Mouse (Mus musculus): Measurements from ENCODE around the gene 9130213A22Rik.

9130213A22Rik gene

GRCm38 (mm10) chr11:69123693-69124497 is 1.5 kb upstream of the 9130213A22Rik start:
- DNase-seq (ENCODE audit: low spot score) = peak; percentile 88

- DNase-seq (ENCODE audit: low spot score) = peak; percentile 86
These were observed 785 bp upstream of the 9130213A22Rik start for GRCm38 (mm10) chr11:69123056-69123692.

DNA sequence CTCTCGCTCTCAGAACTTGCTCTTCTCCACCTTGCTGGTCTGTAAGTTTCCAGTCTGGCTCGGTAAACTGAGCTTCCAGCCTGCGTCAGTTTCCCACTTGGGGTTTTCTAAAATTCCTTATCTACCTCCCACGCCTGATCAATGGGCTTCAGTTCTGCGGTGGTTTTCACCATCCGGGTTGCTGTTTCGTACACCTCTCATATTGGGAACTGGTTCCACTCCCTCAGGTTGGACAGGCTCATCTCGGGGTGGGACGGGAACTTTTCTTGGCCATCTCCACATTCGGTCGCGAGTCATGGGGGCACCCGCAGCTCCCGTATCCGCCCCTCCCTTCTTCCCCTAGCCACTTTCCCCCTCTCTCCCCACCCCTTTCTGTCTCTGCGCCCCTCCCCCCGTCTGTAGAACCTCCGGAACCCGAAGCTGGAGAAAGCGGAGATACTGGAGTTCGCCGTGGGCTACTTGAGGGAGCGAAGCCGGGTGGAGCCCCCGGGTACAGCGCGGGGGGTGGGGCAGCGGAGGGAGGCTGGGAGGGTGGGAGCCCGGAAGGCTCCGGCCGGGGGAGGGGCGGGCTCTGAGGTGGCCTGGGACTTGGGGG is 551 bp downstream of the 9130213A22Rik start:
- DNase-seq (ENCODE audit: low spot score) = no peak

- DNase-seq (ENCODE audit: low spot score) = peak; percentile 46
These were observed 1.2 kb downstream of the 9130213A22Rik start for GRCm38 (mm10) chr11:69121001-69121740.

GRCm38 (mm10) chr11:69120221-69121000 is 2.0 kb downstream of the 9130213A22Rik start, which contains the start of gene Hes7:
TSS of gene Hes7 (plus strand) at chr11:69120404.
- DNase-seq (ENCODE audit: low spot score) = peak; percentile 63

DNA sequence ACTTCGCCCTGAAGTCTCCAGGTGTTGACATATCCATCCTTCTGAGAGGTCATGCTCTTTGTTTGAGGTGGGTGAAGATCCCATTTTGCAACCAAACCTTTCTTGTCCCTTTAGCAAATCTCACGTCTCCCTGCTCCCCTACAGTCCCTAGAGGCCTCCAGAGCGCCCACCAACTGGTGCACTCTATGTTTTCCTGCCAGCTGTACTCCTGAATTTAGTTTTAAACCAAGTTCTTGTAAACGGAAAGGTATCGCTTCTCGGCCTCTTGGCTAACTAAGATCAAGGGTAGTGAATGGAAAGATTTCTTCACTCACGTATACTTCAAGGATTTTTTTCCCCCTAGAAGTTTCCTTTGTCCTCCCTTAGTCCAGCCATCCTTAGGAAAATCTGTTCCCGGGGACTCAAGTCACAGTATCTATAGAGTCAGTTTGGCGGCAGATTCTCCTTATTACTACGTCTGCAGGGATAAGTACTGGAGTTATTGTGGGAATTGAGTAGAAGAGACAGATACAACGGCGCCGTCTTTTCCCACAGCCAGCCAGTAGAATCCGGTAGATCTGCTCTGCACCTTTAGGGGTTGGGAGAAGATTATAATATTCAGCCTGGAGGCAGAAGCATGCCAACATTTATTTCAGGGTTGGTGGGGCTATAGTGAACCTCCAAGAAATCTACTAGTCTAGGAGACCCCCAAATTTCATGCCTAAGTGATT is 2.8 kb downstream of the 9130213A22Rik start:
- DNase-seq (ENCODE audit: low spot score) = peak; percentile 13

GRCm38 (mm10) chr11:69118765-69119164 is 3.6 kb downstream of the 9130213A22Rik start:
- DNase-seq (ENCODE audit: low spot score) = peak; percentile 83

DNA sequence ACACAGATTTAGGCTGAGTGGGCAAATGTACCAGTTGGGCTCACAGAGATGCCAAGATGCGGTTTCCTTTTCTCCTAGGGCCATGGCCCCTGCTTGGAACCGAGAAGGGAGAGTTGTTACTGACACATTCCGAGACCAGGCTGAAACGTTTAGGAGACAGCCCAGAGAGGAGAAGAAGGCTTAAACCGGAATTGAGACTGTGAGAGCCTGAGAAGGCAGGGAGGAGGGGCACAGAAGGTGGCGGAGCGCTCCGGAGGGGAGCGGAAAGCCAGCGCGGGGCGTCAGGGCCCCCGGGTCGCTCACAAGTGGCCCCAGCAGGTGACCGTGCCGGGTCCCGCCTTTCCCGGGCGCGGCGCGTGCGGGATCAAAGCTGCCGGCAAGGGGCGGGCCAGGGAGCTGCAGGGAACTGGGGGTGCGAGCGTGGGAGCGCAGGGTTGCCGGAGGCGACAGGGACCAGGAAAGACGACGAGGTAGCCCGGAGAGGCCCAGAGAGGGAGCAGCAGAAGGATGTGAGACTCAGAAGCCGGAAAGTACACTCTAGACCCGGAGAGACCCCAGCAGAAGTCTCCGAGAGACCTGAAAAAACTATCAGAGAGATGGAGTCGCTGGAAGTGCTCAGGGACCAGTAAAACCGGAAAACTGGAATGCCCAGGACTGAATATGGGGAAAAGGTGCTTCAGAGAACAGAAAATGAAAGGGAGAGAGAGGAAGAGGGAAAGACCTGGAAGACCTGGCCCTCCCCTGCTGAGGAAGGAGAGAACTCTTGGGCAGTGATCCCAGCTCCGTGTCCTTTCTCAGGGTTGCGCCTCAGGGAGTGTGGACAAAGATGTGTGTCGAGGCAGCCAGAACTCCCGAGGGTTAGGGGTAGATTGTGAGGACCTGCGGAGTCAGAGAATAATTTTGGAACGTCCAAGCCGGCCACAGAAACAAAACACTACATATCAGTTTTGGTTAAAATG is 4.4 kb downstream of the 9130213A22Rik start:
- DNase-seq (ENCODE audit: low spot score) = peak; percentile 73

DNA sequence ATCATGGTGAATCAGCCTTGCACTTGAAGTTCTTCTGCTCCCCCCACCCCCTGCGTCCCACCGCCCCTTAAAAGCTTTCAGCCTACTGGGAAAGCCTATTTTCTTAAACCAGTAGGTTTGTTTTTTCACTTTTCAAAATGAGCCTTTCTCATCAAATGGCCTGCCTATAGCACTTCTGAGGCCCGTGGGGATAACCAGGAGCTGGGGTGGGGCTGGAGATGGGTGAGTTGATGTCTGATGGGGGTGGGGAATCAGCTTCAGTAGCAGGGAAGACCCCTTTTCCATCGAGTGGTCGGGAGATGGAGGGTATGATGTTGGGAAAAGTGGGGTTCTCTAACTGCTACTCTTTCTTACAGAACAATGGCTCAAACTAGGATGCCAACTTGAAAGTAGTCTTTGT is 5.5 kb downstream of the 9130213A22Rik start:
- no peak for DNase-seq (ENCODE audit: low spot score)

GRCm38 (mm10) chr11:69114621-69115020 is 7.8 kb downstream of the 9130213A22Rik start:
- DNase-seq (ENCODE audit: low spot score) = no peak

DNA sequence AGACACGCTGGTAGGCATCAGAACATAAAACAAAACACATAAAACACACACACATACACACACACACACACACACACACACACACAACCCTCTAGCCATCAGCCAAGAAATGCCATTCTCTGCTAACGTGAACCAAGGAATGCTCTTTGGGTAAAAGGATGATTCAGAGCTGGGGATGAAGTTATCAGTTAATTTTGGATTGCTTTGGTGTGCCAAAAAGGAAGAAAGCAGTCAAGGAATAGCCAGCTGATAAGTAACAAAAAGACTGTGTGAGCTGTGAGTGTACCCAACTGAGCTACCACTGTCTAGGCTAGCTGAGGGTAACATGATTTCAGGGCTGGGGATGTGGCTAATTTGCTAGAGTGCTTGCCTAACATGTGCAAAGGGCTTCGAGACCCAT is 8.4 kb downstream of the 9130213A22Rik start:
- no peak for DNase-seq (ENCODE audit: low spot score)

DNA sequence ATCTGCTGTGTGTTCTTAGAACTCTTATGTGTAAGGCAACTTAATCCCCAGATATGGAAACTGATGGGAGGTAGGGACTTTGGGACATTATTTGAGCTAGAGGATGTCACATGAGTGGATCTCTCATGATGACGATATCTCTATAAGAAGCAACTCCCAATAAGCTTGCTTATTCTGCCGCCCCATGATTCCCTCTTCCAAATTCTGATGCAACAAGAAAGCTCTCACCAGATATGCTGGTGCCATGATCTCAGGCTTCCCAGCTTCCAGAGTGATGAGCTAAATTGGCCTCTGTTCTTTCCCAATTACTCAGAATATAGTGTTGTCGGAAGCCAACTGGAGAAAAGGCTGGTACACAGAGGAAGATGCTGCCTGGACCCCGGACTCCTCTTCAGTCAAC is 10.5 kb downstream of the 9130213A22Rik start:
- DNase-seq (ENCODE audit: low spot score) = no peak

DNA sequence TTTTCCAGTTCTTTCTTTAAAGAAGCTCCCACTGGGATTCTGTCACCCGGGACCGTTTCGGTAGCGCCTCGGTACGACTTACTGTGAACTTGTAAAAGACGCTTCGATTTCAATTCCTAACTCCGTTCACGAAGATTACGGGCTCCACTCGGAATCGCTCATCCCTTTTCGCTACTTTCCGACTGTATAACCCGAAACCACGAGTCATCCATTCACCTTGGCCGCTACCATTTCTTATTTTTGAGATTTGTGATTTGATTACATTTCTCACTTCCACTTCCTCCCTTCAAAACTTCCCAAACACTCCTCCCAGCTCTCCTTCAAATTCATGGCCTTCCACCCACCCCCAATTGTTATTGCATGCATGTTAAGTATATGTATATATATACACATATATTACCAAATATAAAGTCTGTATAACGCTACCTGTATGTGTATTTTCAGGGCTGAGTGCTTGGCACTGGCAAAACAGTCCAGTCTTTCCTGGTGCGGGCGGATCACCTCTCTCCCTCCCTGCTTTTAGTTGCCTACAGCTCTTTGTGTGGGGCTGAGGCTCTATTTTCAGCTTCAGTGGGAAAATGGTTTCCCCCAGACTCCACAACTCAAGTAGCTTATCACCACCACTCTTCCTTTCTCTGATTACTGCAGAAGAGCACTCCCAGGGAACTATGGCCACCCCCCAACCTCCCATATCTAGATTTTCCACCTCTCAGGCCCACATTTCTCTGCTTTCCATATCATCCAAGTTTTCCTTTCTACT is 11.2 kb downstream of the 9130213A22Rik start:
- no peak for DNase-seq (ENCODE audit: low spot score)

DNA sequence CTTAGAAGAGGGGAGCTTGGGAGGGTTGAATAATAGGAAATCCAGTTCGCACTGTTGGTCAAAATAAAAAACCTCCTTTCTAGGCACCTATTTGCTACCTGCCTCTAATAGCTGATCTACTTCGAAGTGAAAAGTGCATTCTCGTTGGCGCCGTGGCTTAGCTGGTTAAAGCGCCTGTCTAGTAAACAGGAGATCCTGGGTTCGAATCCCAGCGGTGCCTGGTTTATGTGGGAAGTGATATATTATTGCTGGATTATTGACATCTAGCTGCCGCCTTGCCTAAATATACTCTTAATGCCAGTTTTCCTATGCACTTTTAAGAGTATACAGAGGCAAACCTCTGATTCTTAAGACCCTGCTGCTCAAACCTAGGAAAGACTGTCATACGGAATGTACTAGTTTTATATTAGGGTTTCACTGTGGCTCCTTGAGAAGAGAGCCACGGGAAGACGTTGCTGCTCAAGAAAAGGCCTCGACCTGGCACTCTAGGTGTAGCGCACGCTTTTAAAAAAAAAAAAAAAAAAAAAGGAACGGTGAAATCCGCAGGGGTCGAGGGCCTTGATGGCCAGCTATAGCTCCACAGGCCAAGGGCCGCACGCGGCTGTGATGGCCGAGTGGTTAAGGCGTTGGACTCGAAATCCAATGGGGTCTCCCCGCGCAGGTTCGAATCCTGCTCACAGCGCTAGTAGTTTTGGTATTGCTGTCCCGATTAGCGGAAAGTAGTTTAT is 11.9 kb downstream of the 9130213A22Rik start:
- peak; percentile 89 for DNase-seq (ENCODE audit: low spot score)

DNA sequence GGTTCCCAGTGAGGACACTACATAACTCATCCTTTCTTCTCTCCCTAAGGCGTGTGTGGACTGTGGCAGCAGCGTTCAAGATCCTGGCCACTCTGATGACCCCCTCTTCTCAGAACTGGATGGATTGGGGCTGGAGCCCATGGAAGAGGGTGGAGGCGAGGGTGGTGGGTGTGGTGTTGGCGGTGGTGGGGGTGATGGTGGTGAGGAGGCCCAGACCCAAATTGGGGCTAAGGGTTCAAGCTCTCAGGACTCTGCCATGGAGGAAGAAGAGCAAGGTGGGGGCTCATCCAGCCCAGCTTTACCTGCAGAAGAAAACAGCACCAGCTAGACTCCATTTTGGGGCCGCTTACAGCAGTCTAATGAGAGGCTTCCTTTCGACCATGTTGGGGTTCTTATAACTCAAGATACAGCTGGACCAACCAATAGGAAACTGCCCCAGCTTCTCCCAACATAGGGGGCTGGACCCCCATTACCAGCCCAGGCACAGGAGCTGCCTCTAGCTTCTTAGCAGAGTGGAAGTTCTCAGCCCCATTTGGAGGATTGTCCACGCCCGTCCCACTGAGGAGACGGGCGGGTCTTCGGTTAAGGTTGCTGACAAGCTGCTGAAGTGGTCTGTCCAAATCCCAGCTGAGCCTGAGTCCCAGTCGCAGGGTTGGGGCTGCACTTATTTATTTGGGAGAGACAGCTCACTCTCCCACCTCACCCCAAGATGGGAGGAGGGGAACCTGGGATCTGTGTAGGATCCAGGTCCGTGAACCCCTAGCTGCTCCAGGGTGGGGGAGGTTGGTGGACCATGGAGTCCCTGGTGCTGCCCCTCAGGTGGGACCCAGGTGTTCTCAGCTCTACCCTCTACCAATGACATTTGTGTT is 13.1 kb downstream of the 9130213A22Rik start:
- no peak for DNase-seq (ENCODE audit: low spot score)

- DNase-seq (ENCODE audit: low spot score) = no peak
These were observed 14.2 kb downstream of the 9130213A22Rik start for GRCm38 (mm10) chr11:69108223-69108622.

- DNase-seq (ENCODE audit: low spot score) = no peak
These were observed 14.7 kb downstream of the 9130213A22Rik start for GRCm38 (mm10) chr11:69107676-69108075.
